Comparison of ENCODE assay signal across 31 mouse cellular contexts in the genomic region with DNA sequence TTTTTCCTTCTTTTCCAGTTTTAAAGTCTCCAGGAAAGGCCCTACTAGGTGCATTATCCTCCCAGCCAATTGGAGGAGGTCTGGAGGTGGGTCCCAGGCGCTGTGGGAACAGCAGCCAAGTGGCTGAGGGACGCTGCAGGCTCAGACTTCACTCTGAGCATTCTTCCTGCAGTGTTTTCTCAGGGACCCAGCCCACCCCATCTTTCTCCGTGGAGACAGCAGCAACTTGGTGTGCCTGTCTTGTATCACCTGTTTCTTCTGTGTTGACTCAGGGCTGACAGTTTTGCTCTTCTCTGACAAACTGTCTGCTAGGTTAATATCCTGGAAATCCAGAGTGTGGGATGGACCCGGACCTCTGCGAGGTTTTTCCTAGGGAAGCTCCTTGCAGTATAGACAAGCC.
"Had no signal": no experiment of that assay in that cellular context is flagged by ENCODE, and none has a peak within 500 bp of the region (broad histone marks: within the 10 kb centered on the region; RNA-seq: fewer than 3 reads in every experiment).

No protein-coding gene starts in this region.

- ATAC-seq: liver, embryonic 12.5 days; liver, postnatal 0 days; lung, postnatal 0 days; midbrain, embryonic 13.5 days; midbrain, embryonic 15.5 days; midbrain, embryonic 16.5 days had no signal

- H3K36me3 ChIP-seq: limb, embryonic 10.5 days; limb, embryonic 12.5 days; limb, embryonic 13.5 days; limb, embryonic 15.5 days; liver, embryonic 12.5 days; liver, embryonic 13.5 days; liver, embryonic 15.5 days; lung, embryonic 15.5 days; midbrain, embryonic 10.5 days; midbrain, embryonic 12.5 days; midbrain, embryonic 13.5 days; midbrain, embryonic 15.5 days had no signal

- H3K27ac ChIP-seq: limb, embryonic 10.5 days; limb, embryonic 12.5 days; limb, embryonic 13.5 days; limb, embryonic 15.5 days; liver, embryonic 12.5 days; liver, embryonic 13.5 days; liver, embryonic 14.5 days; liver, embryonic 15.5 days; lung, embryonic 15.5 days; macrophage; midbrain, embryonic 10.5 days; midbrain, embryonic 12.5 days; midbrain, embryonic 13.5 days; midbrain, embryonic 15.5 days had no signal

- H3K9ac ChIP-seq: limb, embryonic 12.5 days; limb, embryonic 13.5 days; limb, embryonic 15.5 days; liver, embryonic 12.5 days; liver, embryonic 13.5 days; liver, embryonic 14.5 days; liver, embryonic 15.5 days; liver, postnatal 0 days; lung, embryonic 14.5 days; lung, embryonic 15.5 days; midbrain, embryonic 12.5 days; midbrain, embryonic 13.5 days; midbrain, embryonic 15.5 days had no signal

- H3K4me2 ChIP-seq: limb, embryonic 12.5 days; limb, embryonic 13.5 days; limb, embryonic 15.5 days; liver, embryonic 11.5 days; liver, embryonic 12.5 days; liver, embryonic 13.5 days; liver, embryonic 15.5 days; lung, embryonic 14.5 days; lung, embryonic 15.5 days; midbrain, embryonic 11.5 days; midbrain, embryonic 12.5 days; midbrain, embryonic 13.5 days; midbrain, embryonic 15.5 days had no signal

- H3K9me3 ChIP-seq: limb, embryonic 10.5 days; limb, embryonic 12.5 days; limb, embryonic 13.5 days; limb, embryonic 15.5 days; liver, embryonic 12.5 days; liver, embryonic 13.5 days; liver, embryonic 15.5 days; lung, embryonic 15.5 days; megakaryocyte, embryonic 14.5 days; midbrain, embryonic 10.5 days; midbrain, embryonic 12.5 days; midbrain, embryonic 13.5 days; midbrain, embryonic 15.5 days had no signal

- H3K4me1 ChIP-seq: liver, embryonic 12.5 days; liver, embryonic 13.5 days had no signal

- H3K4me3 ChIP-seq: limb, embryonic 10.5 days; limb, embryonic 12.5 days; limb, embryonic 13.5 days; limb, embryonic 15.5 days; liver, embryonic 12.5 days; liver, embryonic 13.5 days; liver, embryonic 15.5 days; lung, embryonic 15.5 days; megakaryocyte, embryonic 14.5 days; midbrain, embryonic 10.5 days; midbrain, embryonic 12.5 days; midbrain, embryonic 13.5 days; midbrain, embryonic 15.5 days; myocyte had no signal

- DNase-seq: left cerebral cortex, postnatal 4 days; liver; liver, embryonic 13.5 days; liver, postnatal 0 days; lung, adult 18-20 months; lung, adult 2 months; lung, embryonic 14.5 days; lung, postnatal 10 days; lung, postnatal 14 days; lung, postnatal 36 days; lung, postnatal 4 days; midbrain, embryonic 14.5 days had no signal
